Mouse (Mus musculus) midbrain, embryonic 13.5 days (tissue): ENCODE measurements around the gene Xxylt1. TPM values are rescaled to one million over a fixed set of nuclear protein-coding genes. Genes with fewer than 3 reads are reported as not detected.

Experiments
- ATAC-seq: fragments of 200-750 bp; cut with Nextera tagmentation; 2 replicates; pipeline ENCODE4 v1.8.0; 2017; ENCODE audit warnings: mild to moderate bottlenecking, moderate TSS enrichment, moderate library complexity
- H3K27ac ChIP-seq: fragments of 300-500 bp; sonication (generic); 2 replicates; pipeline ENCODE4 v1.5.1; 2015; ENCODE audit warnings: inconsistent platforms, mild to moderate bottlenecking, moderate library complexity
- H3K27me3 ChIP-seq: fragments of 300-500 bp; sonication (generic); 2 replicates; pipeline ENCODE4 v1.6.1; 2015; ENCODE audit warnings: mild to moderate bottlenecking, inconsistent platforms
- H3K36me3 ChIP-seq: fragments of 300-500 bp; sonication (generic); 2 replicates; pipeline ENCODE4 v1.6.1; 2015; ENCODE audit warnings: mild to moderate bottlenecking, inconsistent platforms
- H3K4me1 ChIP-seq: fragments of 300-500 bp; sonication (generic); replicated peaks from 2 replicates; pipeline ENCODE4 v1.6.1; 2015; ENCODE audit warnings: inconsistent platforms
- H3K4me2 ChIP-seq: fragments of 300-500 bp; sonication (generic); replicated peaks from 2 replicates; pipeline ENCODE4 v1.6.1; 2015; ENCODE audit warnings: moderate library complexity, mild to moderate bottlenecking, inconsistent platforms
- H3K4me3 ChIP-seq: fragments of 300-500 bp; sonication (generic); replicated peaks from 2 replicates; pipeline ENCODE4 v1.5.1; 2015; ENCODE audit warnings: mild to moderate bottlenecking, inconsistent platforms
- H3K9ac ChIP-seq: fragments of 300-500 bp; sonication (generic); replicated peaks from 2 replicates; pipeline ENCODE4 v1.6.1; 2015; ENCODE audit warnings: mild to moderate bottlenecking, inconsistent platforms
- H3K9me3 ChIP-seq: fragments of 300-500 bp; sonication (generic); 2 replicates; pipeline ENCODE4 v1.6.1; 2016; ENCODE audit warnings: mild to moderate bottlenecking, inconsistent platforms
- WGBS: fragments of 180-500 bp; shearing (Covaris S2); methylation state at CpG from one replicate; pipeline ENCODE4 v1.1.7; 2015; 5-methylcytosine and 5-hydroxymethylcytosine counted together
- polyA plus RNA-seq: library from polyadenylated mRNA; unstranded; fragments of >200 nt; fragmentation: Nextera tagmentation; extraction: Ambion mirVana; gene quantifications from 2 replicates; pipeline ENCODE4 v1.2.1, GENCODE M21; 2015

The Xxylt1 gene
- polyA plus RNA-seq, 1 experiment from 2014 or later: 8.8 TPM

GRCm38 (mm10) chr16:31059730-31060129 is 21.5 kb downstream of the Xxylt1 start:
- H3K4me3 ChIP-seq: no peak overlapping the region
- H3K9me3 ChIP-seq: no peaks in the 10 kb centered on the region
- WGBS: 89% methylated on average over 4 of the region's 4 CpGs
- ATAC-seq: no peak
- H3K36me3 ChIP-seq: no peaks in the 10 kb centered on the region
- H3K27ac ChIP-seq: no peak overlapping the region
- H3K4me2 ChIP-seq: no peak overlapping the region
- H3K9ac ChIP-seq: no peak overlapping the region
- no peaks in the 10 kb centered on the region for H3K27me3 ChIP-seq
- peaks cover 10% of the 10 kb centered on the region; the same call in 1 of the 2 replicates for H3K4me1 ChIP-seq

DNA sequence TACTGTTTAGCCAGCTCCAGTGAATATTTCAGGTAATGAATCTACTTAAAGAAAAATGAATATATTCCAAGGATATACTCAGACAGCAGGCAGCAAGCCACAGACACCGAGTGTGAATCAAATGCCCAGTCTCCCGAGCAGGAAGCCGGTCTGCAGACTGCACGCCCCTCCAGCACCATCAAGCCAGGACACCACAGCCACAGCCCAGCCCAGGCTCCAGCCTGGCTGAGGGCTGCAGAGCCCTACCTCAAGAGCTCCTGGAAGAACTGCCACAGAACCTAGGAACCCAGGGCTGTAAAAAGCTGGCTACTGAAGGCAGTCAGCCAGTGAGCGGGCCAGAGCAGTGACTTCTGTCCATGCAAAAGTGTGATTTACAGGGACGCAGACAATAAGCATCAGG is 28.4 kb downstream of the Xxylt1 start:
- H3K9me3 ChIP-seq: no peaks in the 10 kb centered on the region
- 85% methylated on average over 6 of the region's 6 CpGs for WGBS
- no peak overlapping the region for H3K4me3 ChIP-seq
- no peak overlapping the region for H3K27ac ChIP-seq
- no peaks in the 10 kb centered on the region for H3K36me3 ChIP-seq
- no peak overlapping the region for H3K4me2 ChIP-seq
- H3K4me1 ChIP-seq: no peaks in the 10 kb centered on the region
- ATAC-seq: no peak
- H3K27me3 ChIP-seq: no peaks in the 10 kb centered on the region
- no peak overlapping the region for H3K9ac ChIP-seq

GRCm38 (mm10) chr16:31052177-31052726 is 29.0 kb downstream of the Xxylt1 start:
- no peaks in the 10 kb centered on the region for H3K4me1 ChIP-seq

GRCm38 (mm10) chr16:31050701-31051100 is 30.5 kb downstream of the Xxylt1 start:
- Histone ChIP-seq H3K4me3 (no peak overlapping the region), H3K4me2 (no peak overlapping the region), H3K4me1 (0 out of 2 replicates have a peak, but pooled peaks cover 6% of the 10 kb centered on the region), H3K9me3 (no peaks in the 10 kb centered on the region), H3K36me3 (no peaks in the 10 kb centered on the region), H3K27me3 (no peaks in the 10 kb centered on the region), H3K9ac (no peak overlapping the region), H3K27ac (no peak overlapping the region)
- ATAC-seq: no peak
- 89% methylated on average over 7 of the region's 7 CpGs for WGBS

More at GRCm38 (mm10) chr16:31052177-31052726, 29.0 kb downstream of the Xxylt1 start:
- no peak overlapping the region for H3K4me3 ChIP-seq
- no peak overlapping the region for H3K27ac ChIP-seq
- no peak overlapping the region for H3K4me2 ChIP-seq
- H3K9me3 ChIP-seq: no peaks in the 10 kb centered on the region
- H3K27me3 ChIP-seq: no peaks in the 10 kb centered on the region
- 83% methylated on average over 7 of the region's 7 CpGs for WGBS
- H3K9ac ChIP-seq: no peak overlapping the region
- ATAC-seq: peak; percentile 53; the same call in 1 of the 2 replicates
- H3K36me3 ChIP-seq: no peaks in the 10 kb centered on the region

- 0 out of 2 replicates have a peak, but pooled peaks cover 6% of the 10 kb centered on the region for H3K4me1 ChIP-seq
- H3K36me3 ChIP-seq: no peaks in the 10 kb centered on the region
- H3K27ac ChIP-seq: no peak overlapping the region
- WGBS: 89% methylated on average over 6 of the region's 6 CpGs
- H3K9me3 ChIP-seq: no peaks in the 10 kb centered on the region
- H3K27me3 ChIP-seq: no peaks in the 10 kb centered on the region
- ATAC-seq: no peak
- H3K9ac ChIP-seq: no peak overlapping the region
- no peak overlapping the region for H3K4me3 ChIP-seq
- no peak overlapping the region for H3K4me2 ChIP-seq
Measured at GRCm38 (mm10) chr16:31048194-31048593, 33.0 kb downstream of the Xxylt1 start.

GRCm38 (mm10) chr16:31047186-31047898 is 33.9 kb downstream of the Xxylt1 start:
- Histone ChIP-seq H3K4me2 (no peak overlapping the region), H3K27me3 (no peaks in the 10 kb centered on the region), H3K9ac (no peak overlapping the region), H3K9me3 (no peaks in the 10 kb centered on the region), H3K4me1 (0 out of 2 replicates have a peak, but pooled peaks cover 6% of the 10 kb centered on the region), H3K36me3 (no peaks in the 10 kb centered on the region), H3K27ac (no peak overlapping the region), H3K4me3 (no peak overlapping the region)
- ATAC-seq: no peak
- 84% methylated on average over 10 of the region's 10 CpGs for WGBS

GRCm38 (mm10) chr16:31046217-31046659 is 35.0 kb downstream of the Xxylt1 start:
- Histone ChIP-seq H3K4me3 (no peak overlapping the region), H3K27me3 (no peaks in the 10 kb centered on the region), H3K36me3 (no peaks in the 10 kb centered on the region), H3K27ac (no peak overlapping the region), H3K9ac (no peak overlapping the region), H3K9me3 (no peaks in the 10 kb centered on the region), H3K4me1 (0 out of 2 replicates have a peak, but pooled peaks cover 6% of the 10 kb centered on the region), H3K4me2 (no peak overlapping the region)
- no peak for ATAC-seq
- WGBS: 77% methylated on average over 14 of the region's 14 CpGs

- Histone ChIP-seq H3K27ac (no peak overlapping the region), H3K27me3 (no peaks in the 10 kb centered on the region), H3K4me2 (no peak overlapping the region), H3K4me1 (0 out of 2 replicates have a peak, but pooled peaks cover 6% of the 10 kb centered on the region), H3K36me3 (no peaks in the 10 kb centered on the region), H3K9me3 (no peaks in the 10 kb centered on the region), H3K9ac (no peak overlapping the region), H3K4me3 (no peak overlapping the region)
- WGBS: 53% methylated on average over 5 of the region's 5 CpGs
- no peak for ATAC-seq
Measured at GRCm38 (mm10) chr16:31045211-31045610, 36.0 kb downstream of the Xxylt1 start.

DNA sequence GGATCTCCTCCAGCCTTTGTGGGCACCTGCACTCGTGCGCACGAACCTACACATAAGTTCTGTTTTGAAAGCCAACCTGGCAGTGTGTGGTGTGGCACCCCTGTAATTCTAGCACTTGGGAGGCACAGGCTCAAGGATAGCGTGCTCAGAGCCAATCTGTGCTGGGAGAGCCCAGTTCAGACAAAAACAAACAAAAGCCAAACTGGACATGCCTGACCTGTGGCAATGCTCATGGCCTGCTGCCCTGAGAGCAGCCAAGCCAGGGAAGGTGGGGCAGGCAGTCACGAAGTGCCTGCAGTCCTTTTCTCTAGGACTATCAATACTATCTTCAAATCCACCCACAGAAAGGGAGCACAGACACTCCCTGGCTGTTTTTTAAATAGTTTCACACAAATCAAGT is 38.1 kb downstream of the Xxylt1 start:
- Histone ChIP-seq H3K36me3 (no peaks in the 10 kb centered on the region), H3K4me2 (no peak overlapping the region), H3K9ac (no peak overlapping the region), H3K4me3 (no peak overlapping the region), H3K4me1 (peaks cover 11% of the 10 kb centered on the region; the same call in 1 of the 2 replicates), H3K27me3 (no peaks in the 10 kb centered on the region), H3K9me3 (0 out of 2 replicates have a peak, but pooled peaks cover 2% of the 10 kb centered on the region), H3K27ac (no peak overlapping the region)
- ATAC-seq: no peak
- WGBS: 92% methylated on average over 5 of the region's 5 CpGs

DNA sequence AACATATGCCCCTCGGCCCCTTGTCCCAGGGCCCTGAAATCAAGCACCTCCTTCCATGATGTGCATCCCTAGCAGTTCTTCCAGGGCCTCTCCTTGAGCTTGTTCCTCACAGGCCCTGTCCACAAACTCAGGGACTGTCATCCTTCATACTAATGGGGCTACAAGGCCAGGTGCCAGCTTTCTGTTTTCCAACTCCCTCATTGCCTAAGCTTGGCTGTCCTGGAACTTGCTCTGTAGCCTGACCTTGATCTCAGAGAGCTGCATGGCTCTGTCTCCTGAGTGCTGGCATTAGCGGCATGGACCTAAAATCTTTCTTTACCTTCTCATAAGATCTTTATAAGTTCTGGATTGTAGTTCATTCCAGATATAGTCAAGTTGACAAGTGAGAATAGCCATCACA is 39.7 kb downstream of the Xxylt1 start:
- H3K4me3 ChIP-seq: no peak overlapping the region
- no peak overlapping the region for H3K27ac ChIP-seq
- no peak overlapping the region for H3K4me2 ChIP-seq
- 96% methylated on average over 2 of the region's 2 CpGs for WGBS
- H3K36me3 ChIP-seq: no peaks in the 10 kb centered on the region
- 0 out of 2 replicates have a peak, but pooled peaks cover 2% of the 10 kb centered on the region for H3K9me3 ChIP-seq
- H3K9ac ChIP-seq: no peak overlapping the region
- H3K4me1 ChIP-seq: peaks cover 10% of the 10 kb centered on the region; the same call in 1 of the 2 replicates
- no peak for ATAC-seq
- H3K27me3 ChIP-seq: no peaks in the 10 kb centered on the region

DNA sequence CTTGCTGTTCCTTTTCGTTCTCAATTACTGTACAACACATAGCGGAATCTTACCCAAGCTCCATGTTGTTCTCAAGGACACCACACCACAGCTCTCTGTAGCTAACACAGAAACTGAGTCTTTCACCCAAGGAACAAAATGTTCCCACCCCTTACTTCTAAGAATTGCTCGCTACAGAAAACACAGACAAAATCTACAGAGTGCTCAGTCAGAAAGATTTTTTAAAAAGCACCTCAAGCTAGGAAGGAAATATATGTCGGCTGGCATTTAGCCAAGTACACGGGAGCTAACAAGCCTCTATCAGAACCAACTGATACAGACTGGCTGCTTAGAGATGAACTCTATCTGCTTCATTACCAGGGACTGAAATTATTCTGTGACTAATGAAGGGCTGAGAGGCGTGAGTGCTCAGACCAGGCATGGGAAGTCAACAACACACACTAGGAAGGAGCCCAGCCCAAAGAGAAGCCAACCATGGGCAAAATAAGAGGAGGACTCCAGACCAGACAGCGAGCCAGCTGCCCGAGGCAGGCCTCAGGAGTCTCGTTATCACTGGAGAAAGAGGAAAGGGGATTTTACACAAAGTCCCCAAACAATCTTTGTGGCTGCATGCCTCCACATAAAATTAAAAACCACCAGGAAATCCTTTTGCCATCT is 41.3 kb downstream of the Xxylt1 start:
- H3K9ac ChIP-seq: no peak overlapping the region
- H3K4me2 ChIP-seq: no peak overlapping the region
- H3K36me3 ChIP-seq: no peaks in the 10 kb centered on the region
- WGBS: 80% methylated on average over 9 of the region's 9 CpGs
- 0 out of 2 replicates have a peak, but pooled peaks cover 2% of the 10 kb centered on the region for H3K9me3 ChIP-seq
- no peaks in the 10 kb centered on the region for H3K27me3 ChIP-seq
- no peak overlapping the region for H3K27ac ChIP-seq
- no peak overlapping the region for H3K4me3 ChIP-seq
- no peak for ATAC-seq
- H3K4me1 ChIP-seq: peaks cover 5% of the 10 kb centered on the region; the same call in 1 of the 2 replicates

- Histone ChIP-seq H3K4me3 (no peak overlapping the region), H3K27me3 (no peaks in the 10 kb centered on the region), H3K9ac (no peak overlapping the region), H3K4me1 (peaks cover 13% of the 10 kb centered on the region), H3K27ac (no peak overlapping the region), H3K9me3 (0 out of 2 replicates have a peak, but pooled peaks cover 2% of the 10 kb centered on the region), H3K36me3 (no peaks in the 10 kb centered on the region), H3K4me2 (no peak overlapping the region)
- WGBS: 79% methylated on average over 1 of the region's 1 CpGs
- no peak for ATAC-seq
Measured at GRCm38 (mm10) chr16:31037431-31037830, 43.8 kb downstream of the Xxylt1 start.
